Mouse (Mus musculus) heart, adult 2 months (tissue): ENCODE results near the gene Gm21970. TPM values are rescaled to one million over a fixed set of nuclear protein-coding genes. Genes with fewer than 3 reads are reported as not detected.

Source experiments
- DNase-seq, 2 experiments: peaks; one replicate each; pipeline ENCODE4 v3.0.0; 2021
- H3K27ac ChIP-seq: fragments of 200-600 bp; 2 replicates; pipeline ENCODE4 v1.8.1; 2022
- H3K27me3 ChIP-seq: fragments of 200-500 bp; 2 replicates; pipeline ENCODE4 v1.6.1; 2012; ENCODE audit warnings: mild to moderate bottlenecking, low read length, inconsistent platforms, mixed read lengths; ENCODE audit not compliant: control insufficient read depth, insufficient read depth
- H3K36me3 ChIP-seq: fragments of 200-500 bp; 2 replicates; pipeline ENCODE4 v1.6.1; 2012; ENCODE audit warnings: low read length, inconsistent platforms; ENCODE audit not compliant: control insufficient read depth, insufficient read depth
- H3K4me1 ChIP-seq: fragments of 200-500 bp; 2 replicates; pipeline ENCODE4 v1.6.1; 2011; ENCODE audit warnings: low read length; ENCODE audit not compliant: control insufficient read depth, insufficient read depth
- H3K4me3 ChIP-seq: fragments of 200-600 bp; 2 replicates; pipeline ENCODE4 v1.8.1; 2022
- H3K79me2 ChIP-seq: fragments of 200-500 bp; replicated peaks from 2 replicates; pipeline ENCODE4 v1.6.1; 2012; ENCODE audit warnings: mild to moderate bottlenecking, inconsistent platforms, low read length, moderate library complexity, mixed read lengths; ENCODE audit not compliant: control insufficient read depth, insufficient read depth
- H3K9ac ChIP-seq: fragments of 200-500 bp; 2 replicates; pipeline ENCODE4 v1.6.1; 2012; ENCODE audit warnings: low read depth, mild to moderate bottlenecking, control low read depth, inconsistent platforms, low read length, mixed read lengths
- CTCF ChIP-seq: fragments of 200-600 bp; IDR thresholded peaks from 2 replicates; pipeline ENCODE4 v1.8.1; 2022; ENCODE audit warnings: antibody characterized with exemption, mild to moderate bottlenecking, moderate library complexity
- EP300 ChIP-seq: fragments of 200-500 bp; IDR thresholded peaks from 2 replicates; pipeline ENCODE4 v1.6.1; 2011; ENCODE audit warnings: low read depth, low read length, control low read depth; ENCODE audit not compliant: insufficient read depth
- POLR2A ChIP-seq: fragments of 200-500 bp; IDR thresholded peaks from 2 replicates; pipeline ENCODE4 v1.6.1; 2011; ENCODE audit warnings: mild to moderate bottlenecking, low read depth, low read length, control low read depth; ENCODE audit not compliant: insufficient read depth
- WGBS: fragments of 180-500 bp; shearing (Covaris S2); methylation state at CpG from one replicate; pipeline ENCODE4 v1.1.7; 2018; 5-methylcytosine and 5-hydroxymethylcytosine counted together
- intact Hi-C: fragments of 180-260 bp; cut with DNase I; formaldehyde crosslinking; loops from one replicate; pipeline ENCODE4 v1.15.1; 2025
- polyA plus RNA-seq: library from polyadenylated mRNA; depleted of rRNA; stranded (reverse); fragments of >200 nt; gene quantifications from 2 replicates; pipeline ENCODE4 v1.2.3, GENCODE M21; 2012
- total RNA-seq, 2 experiments: library from RNA; stranded (reverse); gene quantifications; 2 replicates each; pipeline ENCODE4 v1.2.3; 2021

Gm21970 gene
- total and polyA plus RNA-seq, 3 experiments: not detected

DNA sequence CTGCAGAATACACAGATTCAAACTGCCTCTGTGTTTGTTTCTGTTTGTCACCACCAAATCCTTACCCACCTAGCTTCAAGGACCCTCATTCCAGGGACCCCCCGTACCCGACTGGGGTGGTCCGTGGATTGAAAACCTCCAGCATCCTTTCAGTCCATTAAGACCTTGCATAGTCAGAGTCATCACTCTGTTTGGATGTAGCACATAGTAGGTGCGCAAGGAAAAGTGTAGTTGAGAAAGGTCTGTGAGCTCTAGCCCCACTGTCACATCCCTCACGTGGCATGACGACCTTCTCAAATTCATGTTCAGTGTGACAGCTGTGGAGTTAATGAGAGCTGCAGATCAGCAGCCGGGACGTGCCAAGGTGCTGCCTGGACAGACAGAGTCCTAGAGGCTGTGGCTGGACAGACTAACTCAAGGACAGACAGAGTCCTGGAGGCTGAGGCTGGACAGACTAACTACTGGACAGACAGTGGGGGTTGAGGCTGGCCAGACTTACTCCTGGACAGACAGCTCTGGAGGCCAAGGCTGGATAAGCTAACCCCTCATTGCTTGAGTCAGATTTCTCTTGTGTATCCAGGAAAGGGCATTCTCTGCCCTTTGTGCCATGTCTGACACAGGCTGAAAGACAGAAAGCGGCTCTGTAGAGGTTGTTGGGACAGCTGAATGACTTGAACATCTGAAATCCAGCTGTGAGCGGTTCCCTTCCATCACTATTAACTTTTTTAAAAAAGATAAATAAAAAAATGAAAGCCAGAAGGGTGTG is 34.6 kb upstream of the Gm21970 start:
- no peaks in the 10 kb centered on the region for H3K36me3 ChIP-seq
- H3K4me3 ChIP-seq: no peak overlapping the region
- peaks cover under 1% of the 10 kb centered on the region for H3K4me1 ChIP-seq
- TF ChIP-seq EP300: no peak
- TF ChIP-seq POLR2A: no peak
- no peak for TF ChIP-seq CTCF
- H3K79me2 ChIP-seq: no peaks in the 10 kb centered on the region
- 72% methylated on average over 10 of the region's 10 CpGs for WGBS
- DNase-seq: no peak
- no peak overlapping the region for H3K27ac ChIP-seq
- no peak overlapping the region for H3K9ac ChIP-seq
- no peaks in the 10 kb centered on the region for H3K27me3 ChIP-seq
- intact Hi-C loops: loop anchor here (5.0 kb wide), 1 partner anchor 155 kb away; no protein-coding TSS in a partner anchor

GRCm38 (mm10) chr16:91357526-91357900 is 34.0 kb upstream of the Gm21970 start:
- intact Hi-C loops: loop anchor here (5.0 kb wide), 1 partner anchor 155 kb away; no protein-coding TSS in a partner anchor
- Histone ChIP-seq H3K79me2 (no peaks in the 10 kb centered on the region), H3K4me1 (peaks cover 4% of the 10 kb centered on the region), H3K27me3 (no peaks in the 10 kb centered on the region), H3K27ac (no peak overlapping the region), H3K4me3 (no peak overlapping the region), H3K9ac (no peak overlapping the region), H3K36me3 (no peaks in the 10 kb centered on the region)
- TF ChIP-seq POLR2A: no peak
- no peak for TF ChIP-seq EP300
- no peak for TF ChIP-seq CTCF
- no peak for DNase-seq
- 39% methylated on average over 10 of the region's 10 CpGs for WGBS

DNA sequence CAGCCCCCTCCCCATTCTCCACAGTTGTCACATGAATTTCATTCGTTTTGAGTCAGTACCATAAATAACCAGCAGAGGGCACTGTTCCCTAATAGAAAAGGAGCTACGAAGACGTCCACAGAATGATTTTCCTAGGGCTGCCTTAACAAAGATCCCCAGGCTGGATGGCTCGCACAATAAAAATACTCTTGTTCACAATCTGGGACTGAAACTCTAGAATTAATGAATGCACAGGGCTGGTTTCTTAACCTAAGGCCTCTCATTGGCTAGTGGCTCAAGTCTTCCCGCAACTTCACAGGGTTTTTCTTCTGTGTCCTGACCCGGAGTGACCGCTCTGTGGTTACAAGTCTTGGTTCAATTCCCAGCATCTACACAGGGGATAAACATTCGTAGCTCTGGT is 33.0 kb upstream of the Gm21970 start:
- 30% methylated on average over 8 of the region's 8 CpGs for WGBS
- Histone ChIP-seq H3K4me3 (no peak overlapping the region), H3K36me3 (no peaks in the 10 kb centered on the region; the same call in 1 of the 2 replicates), H3K79me2 (no peaks in the 10 kb centered on the region), H3K27ac (peak overlapping the region; percentile 36; the same call in 1 of the 2 replicates), H3K27me3 (no peaks in the 10 kb centered on the region), H3K9ac (no peak overlapping the region), H3K4me1 (peaks cover 8% of the 10 kb centered on the region)
- DNase-seq: peak in 1 of 2 experiments; percentile 45
- intact Hi-C loops: loop anchor here (1.0 to 5.0 kb wide), 2 partner anchors 83 to 154 kb away; no protein-coding TSS in a partner anchor
- no peak for TF ChIP-seq EP300
- peak; percentile 81 for TF ChIP-seq CTCF

DNA sequence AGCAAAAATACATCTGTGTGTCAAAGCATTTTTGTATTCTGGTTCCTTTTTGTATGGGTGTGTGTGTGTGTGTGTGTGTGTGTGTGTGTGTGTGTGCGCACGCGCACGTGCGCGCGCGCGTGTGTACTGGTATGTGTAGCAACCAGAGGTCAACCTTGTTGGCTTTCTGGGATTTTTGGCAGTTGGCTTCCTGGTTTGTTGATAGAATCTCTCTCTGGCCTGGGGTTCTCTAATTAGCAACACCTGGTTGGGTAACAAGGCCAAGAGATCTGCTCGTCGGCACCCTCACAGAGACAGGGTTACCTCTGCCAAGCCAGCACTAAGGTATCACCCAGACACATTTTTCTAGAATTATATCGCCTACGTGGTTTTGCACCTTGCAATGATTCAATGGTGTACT is 32.0 kb upstream of the Gm21970 start:
- Histone ChIP-seq H3K9ac (no peak overlapping the region), H3K27me3 (no peaks in the 10 kb centered on the region), H3K4me1 (peaks cover 8% of the 10 kb centered on the region), H3K36me3 (no peaks in the 10 kb centered on the region; the same call in 1 of the 2 replicates), H3K79me2 (no peaks in the 10 kb centered on the region), H3K27ac (no peak overlapping the region), H3K4me3 (no peak overlapping the region)
- TF ChIP-seq CTCF: no peak
- no peak for TF ChIP-seq EP300
- no peak for TF ChIP-seq POLR2A
- no peak for DNase-seq
- intact Hi-C loops: loop anchor here (5.0 kb wide), 1 partner anchor 153 kb away; no protein-coding TSS in a partner anchor
- WGBS: 81% methylated on average over 13 of the region's 13 CpGs

- WGBS: 63% methylated on average over 3 of the region's 3 CpGs
- no peaks in the 10 kb centered on the region for H3K79me2 ChIP-seq
- intact Hi-C loops: loop anchor here (10.0 kb wide), 1 partner anchor 285 kb away; the partner anchor contains the start of genes Gart and Son
- no peak overlapping the region for H3K4me3 ChIP-seq
- H3K4me1 ChIP-seq: peaks cover 8% of the 10 kb centered on the region
- no peak overlapping the region for H3K27ac ChIP-seq
- H3K36me3 ChIP-seq: no peaks in the 10 kb centered on the region; the same call in 1 of the 2 replicates
- DNase-seq: peak in 1 of 2 experiments; percentile 19
- no peak overlapping the region for H3K9ac ChIP-seq
- no peaks in the 10 kb centered on the region for H3K27me3 ChIP-seq
- TF ChIP-seq CTCF (no peak), EP300 (no peak), POLR2A (no peak)
Measured at GRCm38 (mm10) chr16:91360162-91360561, 31.4 kb upstream of the Gm21970 start.

- Histone ChIP-seq H3K79me2 (no peaks in the 10 kb centered on the region), H3K27ac (no peak overlapping the region; the same call in 1 of the 2 replicates), H3K27me3 (no peaks in the 10 kb centered on the region), H3K9ac (no peak overlapping the region), H3K4me1 (peaks cover 9% of the 10 kb centered on the region), H3K4me3 (no peak overlapping the region), H3K36me3 (no peaks in the 10 kb centered on the region; the same call in 1 of the 2 replicates)
- no peak for DNase-seq
- intact Hi-C loops: loop anchor here (2.0 to 10.0 kb wide), 3 partner anchors 45 to 283 kb away; partner anchors contain the start of genes Gart, Ifnar1, Il10rb and Son
- no peak for TF ChIP-seq EP300
- no peak for TF ChIP-seq CTCF
- TF ChIP-seq POLR2A: no peak
- 62% methylated on average over 2 of the region's 2 CpGs for WGBS
Measured at GRCm38 (mm10) chr16:91362006-91362405, 29.5 kb upstream of the Gm21970 start.
